Mouse (Mus musculus): ENCODE results near the gene Bricd5.

- no peak for TF ChIP-seq CTCF (IDR thresholded peaks at IDR 0.05; ENCODE audit: low read depth, low read length)
- no peak for TF ChIP-seq POLR2A (IDR thresholded peaks at IDR 0.05; ENCODE audit: borderline replicate concordance, low read depth, low read length)
These were observed 31.6 kb upstream of the Bricd5 start for GRCm38 (mm10) chr17:24442107-24442506.

Data from bone marrow macrophage, adult 2 months (primary cell).